Mouse (Mus musculus) stomach, embryonic 15.5 days (tissue): ENCODE measurements around the gene Zfp277. TPM values are rescaled to one million over a fixed set of nuclear protein-coding genes. Genes with fewer than 3 reads are reported as not detected.
A peak's percentile ranks its signal among the peaks of the same experiment; 100 is the strongest.

Experiments used
- ATAC-seq: fragments of 200-750 bp; cut with Nextera tagmentation; 2 replicates; pipeline ENCODE4 v1.8.0; 2017; ENCODE audit warnings: low read depth, moderate number of reproducible peaks, moderate TSS enrichment; ENCODE audit not compliant: insufficient read depth, low FRiP score
- H3K27ac ChIP-seq: fragments of 300-500 bp; sonication (generic); 2 replicates; pipeline ENCODE4 v1.5.1; 2015; ENCODE audit warnings: mild to moderate bottlenecking, inconsistent platforms
- H3K27me3 ChIP-seq: fragments of 300-500 bp; sonication (generic); replicated peaks from 2 replicates; pipeline ENCODE4 v1.6.1; 2015; ENCODE audit warnings: inconsistent platforms
- H3K36me3 ChIP-seq: fragments of 300-500 bp; sonication (generic); 2 replicates; pipeline ENCODE4 v1.6.1; 2015; ENCODE audit warnings: inconsistent platforms
- H3K4me1 ChIP-seq: fragments of 300-500 bp; sonication (generic); 2 replicates; pipeline ENCODE4 v1.6.1; 2015; ENCODE audit warnings: inconsistent platforms
- H3K4me2 ChIP-seq: fragments of 300-500 bp; sonication (generic); 2 replicates; pipeline ENCODE4 v1.6.1; 2015; ENCODE audit warnings: mild to moderate bottlenecking, inconsistent platforms
- H3K4me3 ChIP-seq: fragments of 300-500 bp; sonication (generic); replicated peaks from 2 replicates; pipeline ENCODE4 v1.5.1; 2015; ENCODE audit warnings: inconsistent platforms
- H3K9ac ChIP-seq: fragments of 300-500 bp; sonication (generic); 2 replicates; pipeline ENCODE4 v1.6.1; 2015; ENCODE audit warnings: inconsistent platforms
- H3K9me3 ChIP-seq: fragments of 300-500 bp; sonication (generic); 2 replicates; pipeline ENCODE4 v1.6.1; 2016; ENCODE audit warnings: inconsistent platforms
- WGBS: fragments of 180-500 bp; shearing (Covaris S2); methylation state at CpG from one replicate; pipeline ENCODE4 v1.1.7; 2015; 5-methylcytosine and 5-hydroxymethylcytosine counted together
- polyA plus RNA-seq: library from polyadenylated mRNA; unstranded; fragments of >200 nt; fragmentation: Nextera tagmentation; extraction: Ambion mirVana; gene quantifications from 2 replicates; pipeline ENCODE4 v1.2.1, GENCODE M21; 2015

The Zfp277 gene
- polyA plus RNA-seq, 1 experiment from 2014 or later = 32.4 TPM

GRCm38 (mm10) chr12:40462693-40463235, 17.1 kb upstream of the Zfp277 start:
- no peaks in the 10 kb centered on the region for H3K9me3 ChIP-seq
- H3K27me3 ChIP-seq = no peaks in the 10 kb centered on the region
- H3K9ac ChIP-seq = no peak overlapping the region
- WGBS = 47% methylated on average over 7 of the region's 7 CpGs
- no peak overlapping the region for H3K4me2 ChIP-seq
- no peaks in the 10 kb centered on the region for H3K4me1 ChIP-seq
- no peak overlapping the region for H3K27ac ChIP-seq
- H3K4me3 ChIP-seq = no peak overlapping the region
- H3K36me3 ChIP-seq = no peaks in the 10 kb centered on the region
- no peak for ATAC-seq

DNA sequence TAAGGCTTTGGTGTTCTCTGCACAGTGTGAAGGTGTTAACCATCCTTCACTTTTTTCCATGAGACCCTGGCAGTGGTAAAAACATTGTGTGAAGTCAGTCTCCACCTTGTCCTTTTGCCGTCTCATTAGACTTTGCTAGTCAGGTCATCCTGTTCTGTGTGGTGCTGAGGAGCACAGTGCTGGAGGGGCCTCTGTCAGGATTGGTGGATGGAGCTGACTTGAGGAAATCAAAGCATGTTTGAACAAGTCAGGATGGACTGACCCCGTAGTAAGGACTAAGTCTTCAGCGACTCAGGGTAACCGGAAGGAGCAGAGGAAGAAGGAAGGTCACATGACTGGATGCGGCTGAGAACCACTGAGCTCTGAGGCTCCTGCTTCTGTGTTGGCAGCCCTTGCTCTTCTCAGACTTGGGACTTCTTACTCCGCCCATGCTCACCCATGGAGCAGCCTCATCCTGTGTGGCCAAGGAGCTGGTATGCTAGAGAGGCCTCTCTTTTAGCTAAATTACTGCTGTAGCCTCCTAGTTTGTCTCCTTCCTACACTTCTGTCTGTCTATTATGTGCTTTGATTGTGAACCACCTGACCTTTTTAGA, 14.1 kb upstream of the Zfp277 start:
- Histone ChIP-seq H3K9me3 (no peaks in the 10 kb centered on the region), H3K36me3 (no peaks in the 10 kb centered on the region), H3K9ac (no peak overlapping the region), H3K4me1 (no peaks in the 10 kb centered on the region), H3K27ac (no peak overlapping the region), H3K27me3 (no peaks in the 10 kb centered on the region), H3K4me2 (no peak overlapping the region), H3K4me3 (no peak overlapping the region)
- no peak for ATAC-seq
- 73% methylated on average over 6 of the region's 6 CpGs for WGBS

- no peak overlapping the region for H3K27ac ChIP-seq
- H3K27me3 ChIP-seq = no peaks in the 10 kb centered on the region
- H3K36me3 ChIP-seq = no peaks in the 10 kb centered on the region
- WGBS = 53% methylated on average over 3 of the region's 3 CpGs
- no peak overlapping the region for H3K9ac ChIP-seq
- H3K9me3 ChIP-seq = no peaks in the 10 kb centered on the region
- no peaks in the 10 kb centered on the region for H3K4me1 ChIP-seq
- ATAC-seq = no peak; the same call in 1 of the 2 replicates
- no peak overlapping the region for H3K4me2 ChIP-seq
- H3K4me3 ChIP-seq = no peak overlapping the region
Measured at GRCm38 (mm10) chr12:40458977-40459376, 13.3 kb upstream of the Zfp277 start.

DNA sequence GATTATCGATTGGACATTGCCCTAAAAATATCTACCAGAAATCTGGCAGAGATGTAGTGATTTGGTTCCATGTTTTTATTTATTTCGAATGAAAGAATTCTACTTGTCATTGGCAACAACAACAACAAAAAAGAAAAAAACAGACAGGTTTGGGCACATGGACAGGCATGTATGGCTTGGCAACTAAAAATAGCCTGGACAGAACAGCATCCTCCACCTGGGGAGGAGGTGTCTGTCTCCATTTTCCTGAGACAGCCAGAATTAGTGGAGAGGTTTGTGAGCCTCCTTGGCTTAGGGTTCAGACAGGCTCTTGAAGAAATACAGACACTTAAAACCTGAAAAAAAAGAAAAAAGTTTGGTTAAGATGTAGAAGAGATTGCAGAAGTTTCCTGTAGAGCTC, 10.8 kb upstream of the Zfp277 start:
- 88% methylated on average over 2 of the region's 2 CpGs for WGBS

DNA sequence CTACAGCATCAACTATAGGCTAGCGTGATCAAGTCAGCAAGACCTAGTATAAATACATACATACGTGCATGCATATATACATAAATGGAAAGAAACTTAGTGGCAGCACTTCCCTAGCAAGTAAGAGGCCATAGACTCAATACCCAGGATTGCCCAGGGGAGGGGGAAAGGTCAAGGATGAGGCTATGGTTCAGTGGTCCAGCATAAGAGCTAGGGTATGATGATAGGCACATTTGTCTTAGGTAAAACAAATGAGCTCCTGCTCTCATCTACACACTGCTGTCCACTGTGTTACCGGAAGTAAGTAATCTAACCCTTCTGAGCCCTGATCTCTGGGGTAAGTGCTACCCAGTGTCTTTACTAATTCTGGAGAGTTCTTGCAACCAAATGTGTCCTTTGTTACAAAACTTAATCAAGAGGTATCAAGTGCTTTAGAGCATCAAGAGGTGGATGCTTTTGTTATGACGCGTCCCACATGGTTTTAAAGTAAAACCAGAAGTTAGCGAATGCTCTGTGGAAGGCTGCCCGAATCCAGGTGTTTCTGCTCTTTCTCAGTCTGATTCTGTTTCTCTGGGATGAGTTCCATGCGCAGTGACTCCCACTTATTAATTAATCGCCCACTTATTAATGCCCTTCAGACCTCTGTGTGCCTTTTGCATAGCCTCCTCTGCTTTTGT, 3.6 kb upstream of the Zfp277 start:
- no peak overlapping the region for H3K4me3 ChIP-seq
- H3K9ac ChIP-seq = no peak overlapping the region
- H3K27me3 ChIP-seq = no peaks in the 10 kb centered on the region
- no peak overlapping the region for H3K27ac ChIP-seq
- WGBS = 62% methylated on average over 9 of the region's 9 CpGs
- no peaks in the 10 kb centered on the region for H3K36me3 ChIP-seq
- no peak for ATAC-seq
- peaks cover 12% of the 10 kb centered on the region; the same call in 1 of the 2 replicates for H3K4me1 ChIP-seq
- H3K4me2 ChIP-seq = no peak overlapping the region
- no peaks in the 10 kb centered on the region for H3K9me3 ChIP-seq

More for the DNA sequence above, 10.8 kb upstream of the Zfp277 start:
- no peaks in the 10 kb centered on the region for H3K4me1 ChIP-seq
- H3K4me2 ChIP-seq = no peak overlapping the region
- no peaks in the 10 kb centered on the region for H3K36me3 ChIP-seq
- no peaks in the 10 kb centered on the region for H3K27me3 ChIP-seq
- no peak overlapping the region for H3K4me3 ChIP-seq
- H3K27ac ChIP-seq = no peak overlapping the region
- ATAC-seq = no peak
- H3K9ac ChIP-seq = no peak overlapping the region
- no peaks in the 10 kb centered on the region for H3K9me3 ChIP-seq

DNA sequence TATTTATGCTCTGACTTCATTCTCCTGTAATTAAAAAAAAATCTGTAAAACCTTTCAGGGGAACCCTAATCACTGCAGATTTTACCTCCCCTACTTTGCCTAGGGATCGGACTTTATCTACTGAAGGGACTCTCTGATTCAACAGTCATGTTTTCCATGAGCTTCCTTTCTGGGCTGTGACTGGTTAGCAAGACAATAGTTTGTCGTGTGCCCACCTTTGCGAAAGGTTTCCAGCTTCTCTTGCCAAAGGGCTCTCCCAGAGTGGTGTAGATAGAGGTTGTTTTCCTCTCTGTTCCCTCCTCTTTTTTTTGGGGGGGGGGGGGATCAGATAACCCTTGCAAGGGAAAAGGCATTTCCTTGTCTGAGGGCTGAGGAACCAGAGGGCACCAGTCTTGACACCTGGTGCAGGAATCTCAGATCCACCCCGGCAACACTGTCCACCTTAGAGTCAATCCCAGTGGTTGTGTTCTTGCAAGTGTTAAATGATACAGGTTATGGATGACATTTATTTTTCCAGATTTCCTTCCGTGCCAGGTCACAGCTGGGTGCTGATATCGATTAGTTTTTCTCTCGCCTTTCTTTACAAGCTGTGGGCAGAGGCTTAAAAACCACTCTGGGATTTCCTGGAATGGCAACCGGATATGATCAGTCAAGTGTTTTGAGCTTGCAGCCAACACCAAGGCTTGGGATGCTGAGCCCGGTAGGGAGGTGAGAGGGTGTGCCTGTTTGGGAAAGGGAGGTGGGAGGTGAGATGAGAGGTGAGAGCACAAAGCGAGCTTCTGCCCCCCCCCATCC, 2.1 kb upstream of the Zfp277 start:
- Histone ChIP-seq H3K4me1 (peaks cover 12% of the 10 kb centered on the region; the same call in 1 of the 2 replicates), H3K27ac (no peak overlapping the region), H3K27me3 (no peaks in the 10 kb centered on the region), H3K4me3 (peak overlapping the region; percentile 92), H3K36me3 (no peaks in the 10 kb centered on the region), H3K4me2 (peak overlapping the region; percentile 97), H3K9me3 (no peaks in the 10 kb centered on the region), H3K9ac (no peak overlapping the region)
- ATAC-seq = no peak
- 18% methylated on average over 10 of the region's 10 CpGs for WGBS

GRCm38 (mm10) chr12:40446450-40447381, 1.0 kb upstream of the Zfp277 start:
- H3K4me3 ChIP-seq = peak overlapping the region; percentile 92
- H3K4me1 ChIP-seq = peaks cover 12% of the 10 kb centered on the region; the same call in 1 of the 2 replicates
- ATAC-seq = peak; percentile 1; the same call in 1 of the 2 replicates
- peak overlapping the region; percentile 57 for H3K9ac ChIP-seq
- WGBS = under 1% methylated on average over 44 of the region's 44 CpGs
- H3K9me3 ChIP-seq = no peaks in the 10 kb centered on the region
- no peaks in the 10 kb centered on the region for H3K27me3 ChIP-seq
- H3K36me3 ChIP-seq = no peaks in the 10 kb centered on the region
- H3K4me2 ChIP-seq = peak overlapping the region; percentile 97
- H3K27ac ChIP-seq = peak overlapping the region; percentile 81

DNA sequence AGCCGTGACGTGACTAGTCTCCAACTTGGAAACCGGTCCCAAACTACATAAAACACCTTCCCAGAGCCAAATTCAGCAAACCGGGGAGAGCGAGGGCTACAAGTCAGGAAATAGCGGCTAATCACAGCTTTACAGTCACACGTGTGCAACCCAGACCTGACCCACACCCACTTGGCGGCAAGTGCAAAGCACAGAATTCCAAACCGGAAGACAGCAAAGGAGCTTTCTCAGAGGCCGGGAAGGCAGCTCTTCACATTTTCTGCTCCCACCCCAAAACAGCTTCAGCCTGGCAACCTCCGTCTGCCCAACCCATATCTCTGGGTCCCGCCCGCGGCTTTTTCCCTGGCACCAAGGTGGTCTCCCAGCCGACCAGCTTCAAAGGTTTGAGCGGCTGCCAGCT, 496 bp downstream of the Zfp277 start:
- WGBS = under 1% methylated on average over 16 of the region's 16 CpGs
- H3K27ac ChIP-seq = no peak overlapping the region
- peak overlapping the region; percentile 88 for H3K4me2 ChIP-seq
- peak overlapping the region; percentile 61; the same call in 1 of the 2 replicates for H3K9ac ChIP-seq
- no peaks in the 10 kb centered on the region for H3K27me3 ChIP-seq
- H3K36me3 ChIP-seq = no peaks in the 10 kb centered on the region
- no peaks in the 10 kb centered on the region for H3K9me3 ChIP-seq
- peaks cover 12% of the 10 kb centered on the region; the same call in 1 of the 2 replicates for H3K4me1 ChIP-seq
- ATAC-seq = no peak
- peak overlapping the region; percentile 92 for H3K4me3 ChIP-seq

DNA sequence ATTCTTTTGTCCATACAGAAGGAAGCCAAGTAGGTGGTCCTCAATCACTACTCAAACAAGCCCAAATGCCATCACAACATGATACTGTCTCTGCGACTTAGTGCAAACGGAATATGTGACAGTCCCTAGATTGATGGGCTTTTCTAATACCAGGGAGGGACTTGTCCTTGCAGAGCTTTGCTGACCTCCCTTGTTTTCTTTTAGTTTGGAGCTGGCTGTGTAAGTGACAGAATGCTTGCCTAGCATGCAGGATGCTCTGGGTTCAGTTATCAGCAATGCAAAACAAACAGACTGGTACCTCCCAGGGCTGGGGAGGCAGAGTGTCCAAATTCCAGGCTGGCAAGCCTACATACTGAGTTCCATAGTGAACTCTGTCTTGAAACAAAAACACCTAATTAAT, 7.7 kb downstream of the Zfp277 start:
- ATAC-seq = no peak
- H3K4me2 ChIP-seq = no peak overlapping the region
- 40% methylated on average over 2 of the region's 2 CpGs for WGBS

DNA sequence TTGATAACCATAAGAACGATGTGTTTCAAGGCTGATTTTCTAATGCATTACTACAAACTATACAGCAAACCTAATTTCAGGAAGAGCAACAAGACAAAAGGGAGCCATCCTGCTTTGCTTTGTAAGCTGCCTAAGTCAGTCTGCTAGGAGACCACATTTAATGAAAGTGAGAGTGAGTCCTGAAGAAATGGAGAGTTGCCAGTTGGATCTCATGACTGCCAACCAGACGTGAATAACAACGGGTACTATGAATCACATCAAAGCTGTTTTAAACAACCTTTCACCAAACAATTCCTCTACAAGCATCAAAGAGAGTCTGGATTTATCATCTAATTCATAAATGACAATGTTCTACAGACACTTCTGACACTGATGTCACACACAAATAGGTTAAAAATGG, 11.6 kb downstream of the Zfp277 start:
- H3K4me2 ChIP-seq = no peak overlapping the region
- no peak overlapping the region for H3K27ac ChIP-seq
- no peak for ATAC-seq
- H3K4me3 ChIP-seq = no peak overlapping the region
- no peaks in the 10 kb centered on the region for H3K36me3 ChIP-seq
- no peak overlapping the region for H3K9ac ChIP-seq
- WGBS = 53% methylated on average over 3 of the region's 3 CpGs
- H3K4me1 ChIP-seq = 0 out of 2 replicates have a peak, but pooled peaks cover 3% of the 10 kb centered on the region
- no peaks in the 10 kb centered on the region for H3K27me3 ChIP-seq
- H3K9me3 ChIP-seq = no peaks in the 10 kb centered on the region

More for the DNA sequence above, 7.7 kb downstream of the Zfp277 start:
- no peak overlapping the region for H3K9ac ChIP-seq
- no peaks in the 10 kb centered on the region for H3K36me3 ChIP-seq
- H3K4me1 ChIP-seq = no peaks in the 10 kb centered on the region
- H3K27me3 ChIP-seq = no peaks in the 10 kb centered on the region
- no peak overlapping the region for H3K27ac ChIP-seq
- no peak overlapping the region for H3K4me3 ChIP-seq
- no peaks in the 10 kb centered on the region for H3K9me3 ChIP-seq

GRCm38 (mm10) chr12:40431075-40431474, 14.6 kb downstream of the Zfp277 start:
- WGBS = 79% methylated on average over 5 of the region's 5 CpGs
- Histone ChIP-seq H3K27ac (no peak overlapping the region), H3K36me3 (no peaks in the 10 kb centered on the region), H3K27me3 (no peaks in the 10 kb centered on the region), H3K4me2 (no peak overlapping the region), H3K4me1 (0 out of 2 replicates have a peak, but pooled peaks cover 3% of the 10 kb centered on the region), H3K4me3 (no peak overlapping the region), H3K9ac (no peak overlapping the region), H3K9me3 (no peaks in the 10 kb centered on the region)
- ATAC-seq = no peak
